Mouse (Mus musculus) central nervous system, embryonic 11.5 days (tissue): Measurements from ENCODE around the gene Xntrpc. TPM values are rescaled to one million over a fixed set of nuclear protein-coding genes. Genes with fewer than 3 reads are reported as not detected.

Source experiments
- polyA plus RNA-seq: library from polyadenylated mRNA; depleted of rRNA; stranded (reverse); fragments of >200 nt; gene quantifications from 2 replicates; pipeline ENCODE4 v1.2.3, GENCODE M21; 2012; rRNA removed

Gene Xntrpc
- polyA plus RNA-seq: 7.5 and 11.2 TPM in 2 replicates

GRCm38 (mm10) chr7:102065046-102065891 is at the start of gene Xntrpc, which contains the start of the genes Rnf121 and Xndc1:
Xntrpc (plus strand) TSS chr7:102065713.
Rnf121 (minus strand) TSS chr7:102065469.
Xndc1 (plus strand) TSS chr7:102065511.

GRCm38 (mm10) chr7:102018590-102018989 is 46.9 kb upstream of the Xntrpc start, which contains the start of gene Il18bp:
Il18bp (minus strand) TSS chr7:102018690.

GRCm38 (mm10) chr7:102082816-102083215 is 17.3 kb downstream of the Xntrpc start, which contains the start of gene Trpc2:
Trpc2 (plus strand) TSS chr7:102083116.

GRCm38 (mm10) chr7:102101487-102101886 is 36.0 kb downstream of the Xntrpc start, which contains the start of gene Art1:
Art1 (plus strand) TSS chr7:102101743.

GRCm38 (mm10) chr7:102109171-102109570 is 43.7 kb downstream of the Xntrpc start, which contains the start of gene Art5:
Art5 (minus strand) TSS chr7:102109489.

GRCm38 (mm10) chr7:102116579-102117331 is 51.2 kb downstream of the Xntrpc start, which contains the start of gene Chrna10:
Chrna10 (minus strand) TSS chr7:102116828.

Other genes starting within 250 kb of the Xntrpc start
- gene Phox2a, start 247.4 kb upstream of the Xntrpc start, polyA plus RNA-seq: 0.80 and 2.0 TPM in 2 replicates
- 58.7 and 79.0 TPM in 2 replicates for gene Inppl1, start 227.5 kb upstream of the Xntrpc start, polyA plus RNA-seq
- gene Folr2, start 208.5 kb upstream of the Xntrpc start, polyA plus RNA-seq: 2.5 TPM in 2 replicates
- gene Anapc15, start 202.0 kb upstream of the Xntrpc start, polyA plus RNA-seq: 124 and 143 TPM in 2 replicates
- gene Folr1, start 194.9 kb upstream of the Xntrpc start, polyA plus RNA-seq: 5.8 and 12.0 TPM in 2 replicates
- gene Lamtor1, start 159.8 kb upstream of the Xntrpc start, polyA plus RNA-seq: 122 and 155 TPM in 2 replicates
- gene Tomt, start 159.4 kb upstream of the Xntrpc start, polyA plus RNA-seq: 0.12 and 0.41 TPM in 2 replicates
- 5.2 and 8.2 TPM in 2 replicates for gene Lrrc51, start 131.8 kb upstream of the Xntrpc start, polyA plus RNA-seq
- 99.9 and 104 TPM in 2 replicates for gene Numa1, start 131.6 kb upstream of the Xntrpc start, polyA plus RNA-seq
- 10.8 and 15.4 TPM in 2 replicates for gene Il18bp, start 47.0 kb upstream of the Xntrpc start, polyA plus RNA-seq
- gene Rnf121, start 244 bp upstream of the Xntrpc start, polyA plus RNA-seq: 44.9 and 79.1 TPM in 2 replicates
- 51.6 and 62.7 TPM in 2 replicates for gene Xndc1, start 202 bp upstream of the Xntrpc start, polyA plus RNA-seq
- 3.6 TPM in 1 of 2 replicates, not detected in the other for gene Trpc2, start 17.4 kb downstream of the Xntrpc start, polyA plus RNA-seq
- gene Art1, start 36.0 kb downstream of the Xntrpc start, polyA plus RNA-seq: 0.67 and 3.5 TPM in 2 replicates
- 0.79 and 2.5 TPM in 2 replicates for gene Art5, start 43.8 kb downstream of the Xntrpc start, polyA plus RNA-seq
- gene Chrna10, start 51.1 kb downstream of the Xntrpc start, polyA plus RNA-seq: 0.02 TPM in 1 of 2 replicates, not detected in the other
- 20.1 and 32.4 TPM in 2 replicates for gene Nup98, start 144.5 kb downstream of the Xntrpc start, polyA plus RNA-seq
- 32.6 and 46.9 TPM in 2 replicates for gene Pgap2, start 144.5 kb downstream of the Xntrpc start, polyA plus RNA-seq
- 16.4 and 28.8 TPM in 2 replicates for gene Rhog, start 190.3 kb downstream of the Xntrpc start, polyA plus RNA-seq
- 14.3 and 21.1 TPM in 2 replicates for gene Stim1, start 202.1 kb downstream of the Xntrpc start, polyA plus RNA-seq